Comparison of ENCODE assay signal across 29 mouse cellular contexts in genomic region chr3:142929906-142930305, GRCm38 (mm10).
"Had no signal": no experiment of that assay in that cellular context is flagged by ENCODE, and none has a peak within 500 bp of the region (broad histone marks: within the 10 kb centered on the region; RNA-seq: fewer than 3 reads in every experiment).

No protein-coding gene starts in this region.

- H3K9ac ChIP-seq: heart, embryonic 12.5 days; hindbrain, embryonic 12.5 days; hindbrain, embryonic 14.5 days; kidney, embryonic 15.5 days; limb, embryonic 12.5 days; liver, embryonic 13.5 days; liver, embryonic 15.5 days; liver, postnatal 0 days had no signal

- H3K9me3 ChIP-seq: heart, embryonic 10.5 days; heart, embryonic 12.5 days; hindbrain, embryonic 10.5 days; hindbrain, embryonic 12.5 days; kidney, embryonic 15.5 days; limb, embryonic 12.5 days; liver, embryonic 13.5 days; liver, embryonic 15.5 days had no signal

- H3K36me3 ChIP-seq: heart, embryonic 10.5 days; heart, embryonic 12.5 days; hindbrain, embryonic 10.5 days; hindbrain, embryonic 12.5 days; kidney, embryonic 15.5 days; limb, embryonic 12.5 days; liver, embryonic 13.5 days; liver, embryonic 15.5 days had no signal

- H3K4me3 ChIP-seq: gastrocnemius, adult 2 months; heart, embryonic 10.5 days; heart, embryonic 12.5 days; hindbrain, embryonic 10.5 days; hindbrain, embryonic 12.5 days; kidney, embryonic 15.5 days; limb, embryonic 12.5 days; liver, embryonic 13.5 days; liver, embryonic 15.5 days had no signal

- H3K4me2 ChIP-seq: heart, embryonic 12.5 days; hindbrain, embryonic 12.5 days; hindbrain, embryonic 14.5 days; kidney, embryonic 15.5 days; limb, embryonic 12.5 days; liver, embryonic 11.5 days; liver, embryonic 13.5 days; liver, embryonic 15.5 days had no signal

- H3K27me3 ChIP-seq: heart, embryonic 12.5 days; hindbrain, embryonic 12.5 days; kidney, embryonic 15.5 days; limb, embryonic 12.5 days; liver, embryonic 13.5 days; liver, embryonic 15.5 days had no signal

- ATAC-seq: hindbrain, embryonic 16.5 days; inflammation-experienced regulatory T-cells, adult 6 months; intestine, embryonic 16.5 days; liver, postnatal 0 days had no signal

- H3K4me1 ChIP-seq: heart, embryonic 10.5 days; heart, embryonic 12.5 days; kidney, embryonic 15.5 days; limb, embryonic 12.5 days; liver, embryonic 13.5 days; liver, embryonic 15.5 days had no signal

- DNase-seq: gastrocnemius, adult 2 months; gastrocnemius, postnatal 10 days; gastrocnemius, postnatal 25 days; heart, adult 18-20 months; heart, postnatal 10 days; heart, postnatal 4 days; kidney, adult 11 months; kidney, adult 2 months; kidney, adult 9 months; kidney, postnatal 14 days; kidney, postnatal 36 days; layer of hippocampus, adult 9-11 months; layer of hippocampus, postnatal 36 days; liver; liver, embryonic 13.5 days; liver, postnatal 0 days had no signal

- H3K27ac ChIP-seq: gastrocnemius, adult 2 months; heart, embryonic 10.5 days; hindbrain, embryonic 10.5 days; hindbrain, embryonic 12.5 days; hindbrain, embryonic 14.5 days; kidney, embryonic 15.5 days; kidney, postnatal 0 days; limb, embryonic 12.5 days; liver, embryonic 13.5 days; liver, embryonic 15.5 days had no signal
